Mouse (Mus musculus) spleen, adult 2 months (tissue): ENCODE results near the gene Ptprg.

Experiments used
- CTCF ChIP-seq: fragments of 200-500 bp; IDR thresholded peaks from 2 replicates; pipeline ENCODE4 v1.5.1; 2011; ENCODE audit warnings: mild to moderate bottlenecking, inconsistent platforms; ENCODE audit not compliant: insufficient read depth, insufficient read length, insufficient replicate concordance; ENCODE audit errors: extremely low read depth
- POLR2A ChIP-seq: fragments of 200-500 bp; IDR thresholded peaks from 2 replicates; pipeline ENCODE4 v1.6.1; 2011; ENCODE audit warnings: low read depth, low read length, inconsistent platforms

- TF ChIP-seq POLR2A, result no peak
- no peak for TF ChIP-seq CTCF
Observed at GRCm38 (mm10) chr14:11807465-11807864, 254.1 kb downstream of the Ptprg start.
